Mouse (Mus musculus) WW6 (cell line): ENCODE measurements around the gene Icam4.

Experiments
- DNase-seq: peaks from one replicate; pipeline ENCODE4 v3.0.0-alpha.2; 2013; ENCODE audit warnings: low read depth, low spot score

Gene Icam4

GRCm38 (mm10) chr9:21011846-21012312 is 17.3 kb upstream of the Icam4 start:
- DNase-seq = no peak

GRCm38 (mm10) chr9:21012368-21012767 is 16.8 kb upstream of the Icam4 start:
- no peak for DNase-seq

DNA sequence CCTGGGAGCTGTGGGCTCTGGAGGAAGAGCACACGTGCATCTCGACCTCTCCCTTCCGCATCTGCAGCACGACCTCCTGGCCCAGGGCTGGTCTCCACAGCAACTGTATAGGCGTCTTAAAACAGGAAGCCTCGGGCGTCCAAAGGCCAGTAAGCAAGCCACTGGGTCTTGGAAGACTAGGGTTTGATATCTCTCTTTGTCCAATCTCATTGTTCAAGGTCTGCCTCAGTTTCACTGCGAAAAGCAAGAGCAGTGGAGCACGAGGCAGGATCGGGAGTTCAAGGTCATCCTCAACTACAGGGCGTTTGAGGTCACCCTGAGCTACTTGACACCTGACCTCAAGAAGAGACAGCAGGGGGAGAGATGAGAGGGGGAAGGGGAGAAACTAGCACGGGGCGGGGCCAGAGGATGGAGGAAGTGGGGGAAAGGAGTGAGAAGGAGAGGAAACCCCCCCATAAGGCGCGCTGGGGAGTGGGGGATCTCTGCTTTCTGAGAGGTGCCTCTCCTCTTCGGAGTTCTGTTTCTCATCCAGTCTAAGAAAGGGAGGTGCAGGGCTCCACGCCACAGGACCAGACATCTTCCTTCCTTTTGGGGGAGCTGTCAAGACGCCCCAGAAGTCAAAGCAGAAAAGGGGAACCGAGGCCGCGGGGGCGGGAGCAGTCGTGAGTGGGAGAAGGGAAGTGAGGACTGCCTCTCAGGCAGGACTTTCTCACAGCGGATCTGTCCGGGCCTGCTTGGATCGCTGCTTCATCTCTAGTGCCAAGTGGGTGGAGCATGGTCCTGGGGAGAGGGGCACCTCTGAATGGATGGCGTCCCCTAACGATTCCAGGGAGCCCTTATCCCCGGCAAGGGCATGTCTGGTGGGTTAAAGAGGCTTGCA is 14.2 kb upstream of the Icam4 start:
- no peak for DNase-seq

- no peak for DNase-seq
These were observed 13.5 kb upstream of the Icam4 start, which contains the start of gene Icam1 for GRCm38 (mm10) chr9:21015571-21016130. TSS of gene Icam1 (plus strand) at chr9:21015985.

DNA sequence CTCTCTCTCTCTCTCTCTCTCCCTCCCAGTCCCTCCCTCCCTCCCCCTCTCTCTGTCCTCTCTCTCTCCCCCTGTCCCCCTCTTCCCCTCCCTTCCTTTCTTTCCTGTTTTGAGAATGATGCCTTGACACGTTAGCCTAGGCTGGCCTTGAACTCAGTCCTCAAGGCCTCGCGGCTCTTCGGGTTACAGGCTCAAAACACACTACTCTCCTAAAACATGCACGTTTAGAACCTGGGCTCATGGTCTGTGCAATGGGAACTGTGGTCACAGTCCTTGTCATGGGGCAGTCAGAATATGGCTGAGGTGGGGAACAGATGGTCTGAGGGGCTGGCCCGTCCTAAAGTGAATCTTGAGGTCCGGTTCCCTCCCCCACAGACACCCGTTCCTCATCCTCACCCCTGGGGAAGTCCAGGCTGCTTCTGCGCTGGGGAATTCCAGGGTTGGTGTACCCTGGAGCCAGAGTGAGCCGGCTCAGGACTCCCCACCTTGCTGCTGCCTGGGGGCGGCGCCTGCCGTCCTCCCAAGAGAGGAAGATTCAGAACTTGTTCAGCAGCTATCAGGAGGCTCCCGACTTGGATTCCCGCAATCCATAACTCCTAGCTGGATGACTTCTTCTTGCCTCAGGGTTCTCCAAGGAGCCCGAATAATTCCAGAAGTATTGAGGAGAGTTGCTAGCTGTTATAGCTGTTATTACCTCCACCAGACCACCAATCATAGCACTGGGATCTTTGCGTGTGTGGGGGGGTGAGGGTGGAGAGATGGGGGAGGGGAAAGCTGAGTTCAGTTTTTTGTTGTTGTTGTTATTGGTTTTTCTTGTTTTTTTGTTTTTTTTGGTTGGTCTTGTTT is 12.6 kb upstream of the Icam4 start:
- DNase-seq = no peak

GRCm38 (mm10) chr9:21017177-21017575 is 12.0 kb upstream of the Icam4 start:
- no peak for DNase-seq

DNA sequence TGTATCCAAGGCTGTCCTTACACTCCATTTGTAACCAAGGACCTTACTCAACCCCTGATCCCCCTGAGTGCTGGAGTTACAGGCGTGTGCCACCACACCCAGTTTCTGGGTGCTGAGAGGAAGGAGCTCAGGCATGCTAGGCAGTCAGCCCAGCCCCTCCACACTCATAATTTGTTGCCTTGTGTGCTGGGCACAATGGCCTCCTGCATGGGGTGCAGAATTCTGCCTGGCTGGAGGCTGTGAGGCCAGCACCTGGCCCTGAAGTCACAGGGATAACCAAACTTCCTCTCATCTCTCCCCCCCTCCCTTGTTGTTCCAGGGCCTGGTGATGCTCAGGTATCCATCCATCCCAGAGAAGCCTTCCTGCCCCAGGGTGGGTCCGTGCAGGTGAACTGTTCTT is 10.6 kb upstream of the Icam4 start:
- DNase-seq = no peak

DNA sequence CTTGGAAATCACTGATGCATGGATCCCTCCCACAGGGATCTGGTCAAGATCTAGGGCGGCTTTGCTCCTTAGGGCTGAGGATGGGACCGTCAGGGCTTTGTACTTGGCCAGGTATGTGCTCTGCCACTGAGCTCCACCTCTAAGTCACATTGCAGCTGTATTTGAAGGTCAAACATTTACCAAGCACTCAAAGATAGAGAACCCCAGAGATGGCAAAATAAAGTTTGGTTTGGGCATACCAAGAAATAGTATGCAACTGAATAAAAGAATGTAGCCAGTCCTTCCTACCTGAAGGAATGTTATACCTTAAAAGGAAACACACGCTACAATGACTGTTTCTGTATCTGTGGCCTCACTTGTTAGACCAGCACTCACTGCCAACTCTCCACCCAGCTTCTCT is 7.8 kb upstream of the Icam4 start:
- DNase-seq = no peak

DNA sequence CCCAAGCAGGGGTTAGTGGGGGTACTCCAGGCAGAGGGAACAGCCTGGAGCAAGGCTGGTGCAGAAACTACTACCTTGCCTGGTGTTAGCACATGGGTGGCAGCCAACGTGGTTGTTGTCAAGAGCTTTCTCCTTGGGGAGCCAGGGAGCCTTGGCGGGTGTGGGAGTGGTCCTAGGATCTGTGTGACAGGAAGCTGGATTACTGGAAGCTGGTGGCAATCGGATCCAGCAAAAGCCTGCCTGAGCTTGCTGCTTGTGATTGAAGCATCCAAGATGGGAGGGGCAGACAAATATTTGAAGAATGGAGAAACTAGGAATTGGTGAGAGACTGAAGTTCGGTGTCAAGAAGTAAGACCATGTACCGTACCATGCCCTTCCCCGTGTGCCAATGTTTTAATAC is 6.9 kb upstream of the Icam4 start:
- no peak for DNase-seq

DNA sequence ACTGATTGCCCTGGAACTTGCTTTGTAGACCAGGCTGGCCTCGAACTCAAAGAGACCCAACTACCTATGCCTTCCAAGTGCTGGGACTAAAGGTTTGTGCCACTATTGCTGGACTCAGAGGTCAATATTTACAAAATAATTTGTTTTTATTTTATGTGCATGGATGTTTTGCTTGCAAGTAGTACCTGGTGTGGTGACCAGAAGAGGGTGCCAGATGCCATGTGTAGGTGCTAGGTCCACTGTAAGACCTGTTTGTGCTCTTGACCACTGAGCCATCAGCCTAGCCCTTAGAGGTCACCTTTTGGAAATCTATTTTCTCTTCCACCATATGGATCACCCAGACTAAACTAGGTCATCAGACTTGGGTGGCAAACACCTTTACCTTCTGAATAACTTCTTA is 6.4 kb upstream of the Icam4 start:
- DNase-seq = no peak

GRCm38 (mm10) chr9:21025258-21025810 is 3.8 kb upstream of the Icam4 start:
- no peak for DNase-seq

DNA sequence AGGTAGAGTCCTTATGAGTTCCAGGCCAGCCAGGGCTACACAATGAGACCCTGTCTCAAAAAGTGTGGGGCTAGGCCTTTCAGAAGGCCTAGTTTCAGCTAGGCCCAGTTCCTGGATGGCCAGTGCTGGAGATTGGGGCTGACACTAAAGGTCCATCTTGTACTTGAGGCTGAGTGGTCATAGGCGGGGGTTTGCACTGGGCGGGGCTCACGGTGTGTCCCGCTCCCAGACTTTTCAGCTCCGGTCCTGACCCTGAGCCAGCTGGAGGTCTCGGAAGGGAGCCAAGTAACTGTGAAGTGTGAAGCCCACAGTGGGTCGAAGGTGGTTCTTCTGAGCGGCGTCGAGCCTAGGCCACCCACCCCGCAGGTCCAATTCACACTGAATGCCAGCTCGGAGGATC is 2.3 kb upstream of the Icam4 start:
- no peak for DNase-seq

DNA sequence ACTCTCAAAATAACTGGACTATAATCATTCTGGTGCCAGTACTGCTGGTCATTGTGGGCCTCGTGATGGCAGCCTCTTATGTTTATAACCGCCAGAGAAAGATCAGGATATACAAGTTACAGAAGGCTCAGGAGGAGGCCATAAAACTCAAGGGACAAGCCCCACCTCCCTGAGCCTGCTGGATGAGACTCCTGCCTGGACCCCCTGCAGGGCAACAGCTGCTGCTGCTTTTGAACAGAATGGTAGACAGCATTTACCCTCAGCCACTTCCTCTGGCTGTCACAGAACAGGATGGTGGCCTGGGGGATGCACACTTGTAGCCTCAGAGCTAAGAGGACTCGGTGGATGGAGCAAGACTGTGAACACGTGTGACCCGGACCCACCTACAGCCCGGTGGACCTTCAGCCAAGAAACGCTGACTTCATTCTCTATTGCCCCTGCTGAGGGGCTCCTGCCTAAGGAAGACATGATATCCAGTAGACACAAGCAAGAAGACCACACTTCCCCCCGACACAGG is 1.3 kb upstream of the Icam4 start:
- no peak for DNase-seq

DNA sequence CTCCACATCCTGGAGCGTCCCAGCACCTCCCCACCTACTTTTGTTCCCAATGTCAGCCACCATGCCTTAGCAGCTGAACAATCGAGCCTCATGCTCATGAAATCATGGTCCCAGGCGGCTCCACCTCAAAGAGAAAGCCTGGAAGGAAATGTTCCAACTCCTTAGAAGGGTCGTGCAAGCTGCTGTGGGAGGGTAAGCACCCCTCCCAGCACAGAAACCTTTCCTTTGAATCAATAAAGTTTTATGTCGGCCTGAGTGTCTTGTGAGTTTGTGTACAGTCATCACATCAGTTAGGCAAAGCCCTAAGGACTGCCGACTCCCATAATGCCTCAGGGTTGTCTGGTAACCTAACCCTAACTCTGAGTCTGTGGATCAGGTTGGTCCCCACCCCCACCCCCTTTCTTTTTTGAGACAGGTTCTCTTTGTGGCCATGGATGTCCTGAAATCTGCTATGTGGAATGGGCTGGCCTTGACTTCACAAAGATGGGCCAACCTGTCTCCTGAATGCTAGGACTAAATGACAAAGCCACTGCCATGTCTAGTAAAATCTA is 538 bp upstream of the Icam4 start:
- no peak for DNase-seq

DNA sequence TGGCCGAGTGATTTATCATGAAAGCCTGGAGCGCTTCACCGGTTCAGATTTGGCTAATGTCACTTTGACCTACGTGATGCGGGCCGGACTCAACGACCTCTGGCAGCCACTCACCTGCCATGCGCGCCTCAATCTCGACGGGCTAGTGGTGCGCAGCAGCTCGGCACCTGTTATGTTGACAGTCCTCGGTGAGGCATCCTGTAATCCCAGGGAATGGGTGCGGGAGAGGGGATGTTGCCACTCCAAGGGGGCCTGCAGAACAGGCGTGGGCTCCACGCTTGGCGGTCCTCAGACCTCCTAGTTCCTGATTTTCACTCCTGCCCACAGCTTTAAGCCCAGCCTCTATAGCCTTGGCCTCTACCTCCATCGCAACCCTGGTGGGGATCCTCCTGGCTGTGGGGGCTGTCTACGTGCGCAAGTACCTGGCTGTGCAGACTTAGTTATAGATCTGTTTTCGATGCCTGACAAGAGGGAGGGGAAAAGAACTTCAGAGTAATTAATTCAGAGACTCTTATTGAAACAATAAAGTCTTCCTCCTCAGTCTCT is 955 bp downstream of the Icam4 start:
- DNase-seq = no peak

GRCm38 (mm10) chr9:21030781-21031250 is 1.6 kb downstream of the Icam4 start:
- peak; percentile 87 for DNase-seq

- DNase-seq = no peak
These were observed 2.2 kb downstream of the Icam4 start for GRCm38 (mm10) chr9:21031251-21031895.

- DNase-seq = no peak
These were observed 2.8 kb downstream of the Icam4 start, which contains the start of gene Icam5 for GRCm38 (mm10) chr9:21031896-21032351. TSS of gene Icam5 (plus strand) at chr9:21032073.

- no peak for DNase-seq
These were observed 3.3 kb downstream of the Icam4 start for GRCm38 (mm10) chr9:21032491-21032890.

DNA sequence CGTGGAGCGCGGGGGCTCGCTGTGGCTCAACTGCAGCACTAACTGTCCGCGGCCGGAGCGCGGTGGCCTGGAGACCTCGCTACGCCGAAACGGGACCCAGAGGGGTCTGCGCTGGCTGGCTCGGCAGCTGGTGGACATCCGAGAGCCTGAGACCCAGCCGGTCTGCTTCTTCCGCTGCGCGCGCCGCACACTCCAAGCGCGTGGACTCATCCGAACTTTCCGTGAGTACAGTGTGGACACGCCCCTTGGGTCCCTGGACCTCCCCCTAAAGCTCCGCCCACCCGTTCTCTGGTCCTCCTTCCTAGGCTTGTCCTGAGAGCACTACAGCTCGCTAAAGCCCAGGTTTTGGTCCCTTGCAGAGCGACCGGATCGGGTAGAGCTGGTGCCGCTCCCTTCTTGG is 4.0 kb downstream of the Icam4 start:
- peak; percentile 83 for DNase-seq
